Mouse (Mus musculus): ENCODE results near the gene Gif. TPM values are rescaled to one million over a fixed set of nuclear protein-coding genes. Genes with fewer than 3 reads are reported as not detected.
A peak's percentile ranks its signal among the peaks of the same experiment; 100 is the strongest.

Gif gene
- polyA plus RNA-seq, 1 experiment from 2014 or later = not detected

DNA sequence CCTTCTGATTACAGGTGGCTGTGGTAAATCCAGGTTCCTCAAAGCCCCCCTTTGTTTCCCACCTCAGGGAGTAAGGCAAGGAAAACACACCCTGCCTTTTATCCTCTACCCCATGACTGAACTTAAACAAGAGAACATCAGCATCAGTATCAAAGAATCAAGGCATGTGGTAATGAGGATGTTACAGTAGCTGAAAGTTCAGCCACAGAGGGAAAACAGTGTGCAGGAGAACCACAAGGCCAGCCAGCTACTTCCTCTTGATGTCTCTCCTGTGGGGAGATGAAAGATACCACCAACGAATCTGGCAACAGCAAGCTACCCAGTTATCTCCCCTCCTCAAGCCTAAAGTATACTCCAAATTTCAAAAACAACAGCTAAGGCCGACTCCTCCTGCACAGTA is 59.9 kb downstream of the Gif start:
- H3K9me3 ChIP-seq (ENCODE audit: control insufficient read depth, low read length) = no peaks in the 10 kb centered on the region
- no peak overlapping the region for H3K9ac ChIP-seq (ENCODE audit: low read length)
- WGBS = 58% methylated on average over 2 of the region's 2 CpGs
- no peak overlapping the region for H3K4me2 ChIP-seq (ENCODE audit: low read length)
- ATAC-seq (replicated peaks; ENCODE audit: low FRiP score, low TSS enrichment, low read depth) (no peak), DNase-seq (ENCODE audit: low spot score) (no peak)
- no peaks in the 10 kb centered on the region for H3K4me1 ChIP-seq (replicated peaks; ENCODE audit: control insufficient read depth, insufficient read depth, low read length)
- H3K4me3 ChIP-seq (ENCODE audit: low read depth, low read length) = no peak overlapping the region
- no peak overlapping the region for H3K27ac ChIP-seq (ENCODE audit: low read depth)
- H3K36me3 ChIP-seq (ENCODE audit: control insufficient read depth, insufficient read depth, low read length) = no peaks in the 10 kb centered on the region
- H3K27me3 ChIP-seq (replicated peaks; ENCODE audit: control insufficient read depth, insufficient read depth, low read length) = no peaks in the 10 kb centered on the region

DNA sequence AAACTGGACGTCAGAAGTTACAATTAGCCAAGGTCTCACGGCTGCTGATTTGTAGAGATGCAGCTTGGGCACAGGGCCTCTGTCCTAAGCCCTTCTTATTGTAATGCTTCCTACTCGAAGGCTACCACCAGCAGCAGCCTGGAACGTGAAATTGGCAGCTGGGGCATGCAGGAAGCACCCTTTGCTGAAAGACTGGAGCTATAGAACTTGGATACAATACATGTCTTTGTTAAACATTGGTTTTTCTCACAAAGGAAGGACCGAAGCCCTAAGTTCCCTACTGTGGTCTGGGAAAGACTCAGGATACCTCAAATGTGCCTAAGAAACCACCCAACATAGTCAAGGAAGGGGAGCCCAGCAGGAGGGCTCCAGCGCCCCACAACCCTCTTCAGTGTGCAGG is 60.5 kb downstream of the Gif start:
- ATAC-seq (replicated peaks; ENCODE audit: low FRiP score, low TSS enrichment, low read depth) (no peak), DNase-seq (ENCODE audit: low spot score) (no peak)
- Histone ChIP-seq H3K36me3 (ENCODE audit: control insufficient read depth, insufficient read depth, low read length) (no peaks in the 10 kb centered on the region), H3K27me3 (replicated peaks; ENCODE audit: control insufficient read depth, insufficient read depth, low read length) (no peaks in the 10 kb centered on the region), H3K4me2 (ENCODE audit: low read length) (no peak overlapping the region), H3K9ac (ENCODE audit: low read length) (no peak overlapping the region), H3K4me1 (replicated peaks; ENCODE audit: control insufficient read depth, insufficient read depth, low read length) (no peaks in the 10 kb centered on the region), H3K9me3 (ENCODE audit: control insufficient read depth, low read length) (no peaks in the 10 kb centered on the region), H3K4me3 (ENCODE audit: low read depth, low read length) (no peak overlapping the region), H3K27ac (ENCODE audit: low read depth) (no peak overlapping the region)
- WGBS = 75% methylated on average over 6 of the region's 6 CpGs

DNA sequence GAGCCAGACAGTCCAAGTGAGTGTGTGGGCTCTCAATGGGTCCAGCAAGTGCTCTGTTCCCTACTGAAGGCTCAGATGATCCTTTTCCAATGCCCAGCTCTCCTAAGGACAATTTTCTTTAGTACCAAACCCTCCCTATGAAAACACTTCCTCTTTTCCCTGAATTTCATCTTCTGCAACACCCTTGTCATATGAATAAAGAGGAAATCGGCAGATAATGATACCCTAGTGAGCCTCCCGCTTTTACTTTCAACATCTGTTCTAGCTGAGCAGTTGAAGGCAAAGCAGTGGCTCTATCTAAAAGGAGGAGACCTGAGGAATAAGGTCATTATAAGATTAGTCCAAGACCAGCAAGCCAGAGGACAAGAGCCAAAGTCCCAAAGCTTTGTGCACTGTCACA is 61.1 kb downstream of the Gif start:
- ATAC-seq (replicated peaks; ENCODE audit: low FRiP score, low TSS enrichment, low read depth) (no peak), DNase-seq (ENCODE audit: low spot score) (no peak)
- WGBS = 92% methylated on average over 2 of the region's 2 CpGs
- no peak overlapping the region for H3K27ac ChIP-seq (ENCODE audit: low read depth)
- no peaks in the 10 kb centered on the region for H3K36me3 ChIP-seq (ENCODE audit: control insufficient read depth, insufficient read depth, low read length)
- H3K4me2 ChIP-seq (ENCODE audit: low read length) = no peak overlapping the region
- H3K9me3 ChIP-seq (ENCODE audit: control insufficient read depth, low read length) = no peaks in the 10 kb centered on the region
- H3K4me1 ChIP-seq (replicated peaks; ENCODE audit: control insufficient read depth, insufficient read depth, low read length) = no peaks in the 10 kb centered on the region
- H3K27me3 ChIP-seq (replicated peaks; ENCODE audit: control insufficient read depth, insufficient read depth, low read length) = no peaks in the 10 kb centered on the region
- H3K9ac ChIP-seq (ENCODE audit: low read length) = no peak overlapping the region
- no peak overlapping the region for H3K4me3 ChIP-seq (ENCODE audit: low read depth, low read length)

DNA sequence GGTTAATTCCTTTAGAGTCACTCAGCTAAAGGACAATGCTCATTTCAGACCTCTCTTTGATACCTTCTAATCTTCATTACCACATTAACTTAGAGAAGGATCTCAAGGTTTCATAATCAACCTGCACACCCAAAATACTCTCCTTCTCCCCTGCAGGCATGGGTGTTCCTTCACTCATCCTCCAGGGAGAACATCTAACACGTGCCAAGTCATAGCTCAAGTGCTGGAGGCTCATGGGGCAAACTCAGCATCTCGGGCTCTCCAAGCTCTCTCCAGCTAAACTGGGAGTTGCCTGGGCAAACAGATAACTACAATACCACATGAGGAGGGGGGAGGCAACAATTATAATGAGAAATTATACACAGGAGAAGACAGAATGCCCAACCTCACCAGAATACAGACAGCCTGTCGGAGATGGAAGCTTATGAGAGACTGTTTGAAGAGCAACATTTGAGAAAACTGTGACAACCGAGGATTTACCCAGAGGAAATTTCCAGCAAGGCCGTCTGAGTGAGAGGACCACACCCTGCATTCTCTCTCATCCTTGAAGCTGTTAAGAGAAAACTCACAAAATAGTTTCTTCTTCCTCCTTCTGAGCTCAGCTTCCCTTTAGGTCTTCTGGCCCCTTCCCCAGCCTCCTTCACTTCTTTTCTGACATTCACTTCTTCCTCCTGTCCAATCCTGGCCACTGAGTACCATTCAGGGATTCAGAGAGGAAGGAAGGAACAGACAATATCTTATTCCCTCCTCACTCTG is 62.8 kb downstream of the Gif start:
- Histone ChIP-seq H3K27me3 (replicated peaks; ENCODE audit: control insufficient read depth, insufficient read depth, low read length) (no peaks in the 10 kb centered on the region), H3K27ac (ENCODE audit: low read depth) (no peak overlapping the region), H3K9me3 (ENCODE audit: control insufficient read depth, low read length) (no peaks in the 10 kb centered on the region), H3K4me2 (ENCODE audit: low read length) (no peak overlapping the region), H3K36me3 (ENCODE audit: control insufficient read depth, insufficient read depth, low read length) (no peaks in the 10 kb centered on the region), H3K4me1 (replicated peaks; ENCODE audit: control insufficient read depth, insufficient read depth, low read length) (no peaks in the 10 kb centered on the region), H3K9ac (ENCODE audit: low read length) (no peak overlapping the region), H3K4me3 (ENCODE audit: low read depth, low read length) (no peak overlapping the region)
- DNase-seq (ENCODE audit: low spot score) (no peak), ATAC-seq (replicated peaks; ENCODE audit: low FRiP score, low TSS enrichment, low read depth) (no peak)
- 75% methylated on average over 5 of the region's 5 CpGs for WGBS

DNA sequence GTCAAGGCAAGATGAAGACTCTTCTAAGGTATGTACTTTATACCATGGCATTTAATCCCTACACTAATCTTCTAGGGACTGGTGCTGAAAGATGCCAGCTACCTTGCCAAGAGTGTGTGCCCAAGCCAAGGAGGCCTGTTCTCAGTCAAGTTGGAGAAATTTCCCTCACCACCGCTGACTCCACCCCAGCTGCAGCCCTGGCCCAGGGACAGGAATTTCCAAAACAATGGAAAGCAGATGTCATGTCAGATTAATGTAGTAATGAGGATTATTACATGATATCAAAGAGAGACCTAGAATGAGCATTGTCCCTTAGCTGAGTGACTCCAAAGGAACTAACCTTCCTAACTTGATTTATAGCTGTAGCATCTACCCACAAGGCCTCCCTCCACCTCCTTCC is 63.5 kb downstream of the Gif start:
- H3K4me1 ChIP-seq (replicated peaks; ENCODE audit: control insufficient read depth, insufficient read depth, low read length) = no peaks in the 10 kb centered on the region
- no peak overlapping the region for H3K4me3 ChIP-seq (ENCODE audit: low read depth, low read length)
- 75% methylated on average over 1 of the region's 1 CpGs for WGBS
- DNase-seq (ENCODE audit: low spot score) (no peak), ATAC-seq (replicated peaks; ENCODE audit: low FRiP score, low TSS enrichment, low read depth) (no peak)
- no peak overlapping the region for H3K9ac ChIP-seq (ENCODE audit: low read length)
- no peak overlapping the region for H3K27ac ChIP-seq (ENCODE audit: low read depth)
- H3K27me3 ChIP-seq (replicated peaks; ENCODE audit: control insufficient read depth, insufficient read depth, low read length) = no peaks in the 10 kb centered on the region
- H3K9me3 ChIP-seq (ENCODE audit: control insufficient read depth, low read length) = no peaks in the 10 kb centered on the region
- H3K4me2 ChIP-seq (ENCODE audit: low read length) = no peak overlapping the region
- H3K36me3 ChIP-seq (ENCODE audit: control insufficient read depth, insufficient read depth, low read length) = no peaks in the 10 kb centered on the region

GRCm38 (mm10) chr19:11811688-11812365 is 64.5 kb downstream of the Gif start:
- H3K27me3 ChIP-seq (replicated peaks; ENCODE audit: control insufficient read depth, insufficient read depth, low read length) = no peaks in the 10 kb centered on the region
- H3K9me3 ChIP-seq (ENCODE audit: control insufficient read depth, low read length) = no peaks in the 10 kb centered on the region
- no peak overlapping the region for H3K4me3 ChIP-seq (ENCODE audit: low read depth, low read length)
- ATAC-seq (replicated peaks; ENCODE audit: low FRiP score, low TSS enrichment, low read depth) (peak; percentile 69; the same call in 1 of the 2 replicates), DNase-seq (ENCODE audit: low spot score) (no peak)
- 55% methylated on average over 5 of the region's 5 CpGs for WGBS
- no peaks in the 10 kb centered on the region for H3K36me3 ChIP-seq (ENCODE audit: control insufficient read depth, insufficient read depth, low read length)
- H3K4me2 ChIP-seq (ENCODE audit: low read length) = no peak overlapping the region
- no peak overlapping the region for H3K9ac ChIP-seq (ENCODE audit: low read length)
- H3K4me1 ChIP-seq (replicated peaks; ENCODE audit: control insufficient read depth, insufficient read depth, low read length) = no peaks in the 10 kb centered on the region
- H3K27ac ChIP-seq (ENCODE audit: low read depth) = no peak overlapping the region

Other genes starting within 250 kb of the Gif start
- gene Ms4a6b, start 231.0 kb upstream of the Gif start, polyA plus RNA-seq (2014; fragmentation: Nextera tagmentation; extraction: Ambion mirVana) = 7.7 and 8.8 TPM in 2 replicates
- 1.7 and 2.5 TPM in 2 replicates for gene Ms4a4d, start 210.8 kb upstream of the Gif start, polyA plus RNA-seq (2014; fragmentation: Nextera tagmentation; extraction: Ambion mirVana)
- 4.1 and 4.7 TPM in 2 replicates for gene Ms4a6d, start 142.7 kb upstream of the Gif start, polyA plus RNA-seq (2014; fragmentation: Nextera tagmentation; extraction: Ambion mirVana)
- 0.27 TPM in 1 of 2 replicates, not detected in the other for gene Ms4a2, start 123.8 kb upstream of the Gif start, polyA plus RNA-seq (2014; fragmentation: Nextera tagmentation; extraction: Ambion mirVana)
- not detected in 2 replicates for gene Ms4a3, start 106.7 kb upstream of the Gif start, polyA plus RNA-seq (2014; fragmentation: Nextera tagmentation; extraction: Ambion mirVana)
- not detected in 2 replicates for gene Oosp2, start 87.0 kb upstream of the Gif start, polyA plus RNA-seq (2014; fragmentation: Nextera tagmentation; extraction: Ambion mirVana)
- not detected in 2 replicates for gene Oosp1, start 56.4 kb upstream of the Gif start, polyA plus RNA-seq (2014; fragmentation: Nextera tagmentation; extraction: Ambion mirVana)
- not detected in 2 replicates for gene Oosp3, start 50.5 kb upstream of the Gif start, polyA plus RNA-seq (2014; fragmentation: Nextera tagmentation; extraction: Ambion mirVana)
- 67.1 and 67.8 TPM in 2 replicates for gene Mrpl16, start 22.8 kb downstream of the Gif start, polyA plus RNA-seq (2014; fragmentation: Nextera tagmentation; extraction: Ambion mirVana)
- 28.4 and 30.0 TPM in 2 replicates for gene Stx3, start 71.8 kb downstream of the Gif start, polyA plus RNA-seq (2014; fragmentation: Nextera tagmentation; extraction: Ambion mirVana)
- gene Olfr1417, start 91.7 kb downstream of the Gif start, polyA plus RNA-seq (2014; fragmentation: Nextera tagmentation; extraction: Ambion mirVana) = 0.12 TPM in 1 of 2 replicates, not detected in the other
- not detected in 2 replicates for gene Olfr1418, start 113.5 kb downstream of the Gif start, polyA plus RNA-seq (2014; fragmentation: Nextera tagmentation; extraction: Ambion mirVana)
- gene Olfr1419, start 127.6 kb downstream of the Gif start, polyA plus RNA-seq (2014; fragmentation: Nextera tagmentation; extraction: Ambion mirVana) = not detected in 2 replicates
- 0.07 and 0.12 TPM in 2 replicates for gene Olfr1420, start 139.0 kb downstream of the Gif start, polyA plus RNA-seq (2014; fragmentation: Nextera tagmentation; extraction: Ambion mirVana)
- gene Patl1, start 164.8 kb downstream of the Gif start, polyA plus RNA-seq (2014; fragmentation: Nextera tagmentation; extraction: Ambion mirVana) = 23.2 and 25.4 TPM in 2 replicates
- gene Osbp, start 218.4 kb downstream of the Gif start, polyA plus RNA-seq (2014; fragmentation: Nextera tagmentation; extraction: Ambion mirVana) = 8.8 and 9.0 TPM in 2 replicates

Data from intestine, embryonic 14.5 days (tissue).